Mouse (Mus musculus) ES-E14 (cell line): ENCODE results near the gene Csnk1g2. TPM values are rescaled to one million over a fixed set of nuclear protein-coding genes. Genes with fewer than 3 reads are reported as not detected.

Source experiments
- DNase-seq: peaks from one replicate; pipeline ENCODE4 v3.0.0-alpha.2; 2013; ENCODE audit warnings: low read depth, low spot score
- H3K27ac ChIP-seq: 2 replicates; pipeline ENCODE4 v1.5.1; 2012; ENCODE audit warnings: low read depth, mild to moderate bottlenecking, low read length, moderate library complexity, mixed read lengths; ENCODE audit not compliant: poor library complexity, insufficient read depth, severe bottlenecking
- H3K36me3 ChIP-seq: 2 replicates; pipeline ENCODE4 v1.6.1; 2012; ENCODE audit warnings: mild to moderate bottlenecking, low read length, moderate library complexity, mixed read lengths; ENCODE audit not compliant: control insufficient read depth, poor library complexity, insufficient read depth, severe bottlenecking
- H3K4me1 ChIP-seq, 2 experiments: fragments of 150-350 bp in 1 of 2; sonication (generic) in 1 of 2; 2 replicates each; pipeline ENCODE4 v1.6.1; 2012; ENCODE audit warnings: low read length in 2 of 2, mild to moderate bottlenecking in 1 of 2, mixed read lengths in 1 of 2; ENCODE audit not compliant: control insufficient read depth in 2 of 2, insufficient read depth in 2 of 2, poor library complexity in 1 of 2
- H3K4me3 ChIP-seq, 2 experiments: fragments of 150-350 bp in 1 of 2; sonication (generic) in 1 of 2; 2 replicates each; pipeline ENCODE4 v1.5.1; 2012; ENCODE audit warnings: low read length in 2 of 2, low read depth in 1 of 2, mild to moderate bottlenecking in 1 of 2, mixed read lengths in 1 of 2; ENCODE audit not compliant: insufficient read depth in 1 of 2, poor library complexity in 1 of 2, severe bottlenecking in 1 of 2
- H3K9ac ChIP-seq: 2 replicates; pipeline ENCODE4 v1.6.1; 2012; ENCODE audit warnings: low read depth, mild to moderate bottlenecking, low read length, mixed read lengths; ENCODE audit not compliant: poor library complexity, insufficient read depth, severe bottlenecking
- H3K9me3 ChIP-seq: fragments of 150-350 bp; sonication (generic); 2 replicates; pipeline ENCODE4 v1.6.1; 2012; ENCODE audit warnings: low read depth, mild to moderate bottlenecking, low read length; ENCODE audit not compliant: control insufficient read depth, insufficient read depth
- CHD2 ChIP-seq: IDR thresholded peaks from 2 replicates; pipeline ENCODE4 v1.6.1; 2014; ENCODE audit warnings: mild to moderate bottlenecking, low read depth, low read length, inconsistent platforms
- HCFC1 ChIP-seq: IDR thresholded peaks from 2 replicates; pipeline ENCODE4 v1.6.1; 2012; ENCODE audit warnings: low read length, inconsistent platforms, borderline replicate concordance; ENCODE audit not compliant: insufficient read depth
- MAFK ChIP-seq: IDR thresholded peaks from 2 replicates; pipeline ENCODE4 v1.6.1; 2014; ENCODE audit warnings: mild to moderate bottlenecking, low read depth, low read length, inconsistent platforms; ENCODE audit not compliant: insufficient read depth
- ZC3H11A ChIP-seq: IDR thresholded peaks from 2 replicates; pipeline ENCODE4 v1.6.1; 2012; ENCODE audit warnings: low read depth, mild to moderate bottlenecking, inconsistent platforms, low read length, borderline replicate concordance
- ZNF384 ChIP-seq: IDR thresholded peaks from 2 replicates; pipeline ENCODE4 v1.6.1; 2012; ENCODE audit warnings: low read depth, low read length, inconsistent platforms
- in situ Hi-C, 2 experiments: fragments of 600-800 bp; cut with MboI; formaldehyde crosslinking; loops; one replicate each; pipeline ENCODE4 v1.15.1; 2025; ENCODE audit warnings: low sequenced_read_pairs in 2 of 2, inconsistent platforms in 1 of 2; ENCODE audit not compliant: unreplicated experiment in 2 of 2
- total RNA-seq: library from RNA; depleted of rRNA; stranded (reverse); fragments of 300-350 nt; gene quantifications from 2 replicates; pipeline ENCODE4 v1.2.3, GENCODE M21; 2012; rRNA removed

Csnk1g2 gene
- total RNA-seq, 1 experiment, result 138 TPM

- in situ Hi-C loops, result no loop called here
- Histone ChIP-seq H3K36me3 (peaks cover 15% of the 10 kb centered on the region; the same call in 1 of the 2 replicates), H3K4me3 (no peak overlapping the region), H3K9me3 (no peaks in the 10 kb centered on the region), H3K4me1 (peaks cover 0 to 9% of the 10 kb centered on the region in 2 experiments; a peak in 1 of 4 replicates), H3K9ac (no peak overlapping the region), H3K27ac (no peak overlapping the region)
- TF ChIP-seq CHD2 (no peak), ZNF384 (no peak), ZC3H11A (0 out of 2 replicates have a peak, but pooled peaks have one; percentile 14), MAFK (no peak), HCFC1 (no peak)
- DNase-seq, result peak; percentile 68
These were observed 65.2 kb downstream of the Csnk1g2 start for GRCm38 (mm10) chr10:80687850-80688249.

Other genes with a start within 250 kb of the Csnk1g2 start
- 27.1 and 28.9 TPM in 2 replicates for gene Mex3d, start 235.2 kb upstream of the Csnk1g2 start, total RNA-seq
- gene Mbd3, start 223.3 kb upstream of the Csnk1g2 start, total RNA-seq, result 131 and 134 TPM in 2 replicates
- 995 and 1,362 TPM in 2 replicates for gene Uqcr11, start 216.0 kb upstream of the Csnk1g2 start, total RNA-seq
- 90.9 and 108 TPM in 2 replicates for gene Tcf3, start 189.2 kb upstream of the Csnk1g2 start, total RNA-seq
- gene Onecut3, start 128.0 kb upstream of the Csnk1g2 start, total RNA-seq, result not detected in 2 replicates
- 0.80 and 2.3 TPM in 2 replicates for gene Atp8b3, start 83.7 kb upstream of the Csnk1g2 start, total RNA-seq
- 27.4 and 33.4 TPM in 2 replicates for gene Rexo1, start 61.3 kb upstream of the Csnk1g2 start, total RNA-seq
- 20.8 and 23.5 TPM in 2 replicates for gene Klf16, start 45.5 kb upstream of the Csnk1g2 start, total RNA-seq
- 67.9 and 68.7 TPM in 2 replicates for gene Abhd17a, start 32.5 kb upstream of the Csnk1g2 start, total RNA-seq
- 54.8 and 83.8 TPM in 2 replicates for gene Scamp4, start 20.0 kb upstream of the Csnk1g2 start, total RNA-seq
- 12.2 and 12.7 TPM in 2 replicates for gene Adat3, start 20.0 kb upstream of the Csnk1g2 start, total RNA-seq
- gene Gm49322, start 16.8 kb upstream of the Csnk1g2 start, total RNA-seq, result 8.4 and 9.7 TPM in 2 replicates
- 45.7 and 64.7 TPM in 2 replicates for gene Btbd2, start 34.2 kb downstream of the Csnk1g2 start, total RNA-seq
- gene Mknk2, start 55.3 kb downstream of the Csnk1g2 start, total RNA-seq, result 33.6 and 40.7 TPM in 2 replicates
- gene Mob3a, start 79.1 kb downstream of the Csnk1g2 start, total RNA-seq, result 18.8 and 29.2 TPM in 2 replicates
- 8.9 and 13.9 TPM in 2 replicates for gene Izumo4, start 79.3 kb downstream of the Csnk1g2 start, total RNA-seq
- gene Ap3d1, start 119.4 kb downstream of the Csnk1g2 start, total RNA-seq, result 74.8 and 106 TPM in 2 replicates
- gene Dot1l, start 132.4 kb downstream of the Csnk1g2 start, total RNA-seq, result 31.9 and 41.2 TPM in 2 replicates
- gene Sf3a2, start 175.4 kb downstream of the Csnk1g2 start, total RNA-seq, result 31.4 and 39.6 TPM in 2 replicates
- 77.2 and 87.1 TPM in 2 replicates for gene Plekhj1, start 175.8 kb downstream of the Csnk1g2 start, total RNA-seq
- 1.0 and 1.9 TPM in 2 replicates for gene Amh, start 182.4 kb downstream of the Csnk1g2 start, total RNA-seq
- 0.67 and 1.0 TPM in 2 replicates for gene Jsrp1, start 190.7 kb downstream of the Csnk1g2 start, total RNA-seq
- 823 and 1,116 TPM in 2 replicates for gene Oaz1, start 203.8 kb downstream of the Csnk1g2 start, total RNA-seq
- 2.4 and 6.9 TPM in 2 replicates for gene Lingo3, start 221.2 kb downstream of the Csnk1g2 start, total RNA-seq
- 385 and 464 TPM in 2 replicates for gene Lsm7, start 232.4 kb downstream of the Csnk1g2 start, total RNA-seq
- 38.9 and 66.1 TPM in 2 replicates for gene Sppl2b, start 232.4 kb downstream of the Csnk1g2 start, total RNA-seq
- 0.26 TPM in 1 of 2 replicates, not detected in the other for gene Tmprss9, start 249.0 kb downstream of the Csnk1g2 start, total RNA-seq